Mouse (Mus musculus) neural tube, embryonic 14.5 days (tissue): ENCODE measurements at regions not wholly inside any gene's neighbourhood (a gene's known extent, or its start where the extent isn't known, plus 50 kb on each side); places are given as distances from the start of the nearest gene placed in this dataset.

Source experiments
- ATAC-seq: fragments of 200-750 bp; cut with Nextera tagmentation; 2 replicates; pipeline ENCODE4 v1.8.0; 2017; ENCODE audit warnings: low read depth, mild to moderate bottlenecking, moderate TSS enrichment, moderate library complexity
- H3K27ac ChIP-seq: fragments of 300-500 bp; sonication (generic); 2 replicates; pipeline ENCODE4 v1.5.1; 2014; ENCODE audit warnings: low read depth, mild to moderate bottlenecking, control low read depth, low read length, moderate library complexity, mixed read lengths
- H3K27me3 ChIP-seq: fragments of 300-500 bp; sonication (generic); 2 replicates; pipeline ENCODE4 v1.6.1; 2014; ENCODE audit warnings: low read length; ENCODE audit not compliant: control insufficient read depth, insufficient read depth
- H3K36me3 ChIP-seq: fragments of 300-500 bp; sonication (generic); 2 replicates; pipeline ENCODE4 v1.6.1; 2014; ENCODE audit warnings: low read length, mixed read lengths; ENCODE audit not compliant: control insufficient read depth, insufficient read depth
- H3K4me1 ChIP-seq: fragments of 300-500 bp; sonication (generic); 2 replicates; pipeline ENCODE4 v1.6.1; 2014; ENCODE audit warnings: low read length; ENCODE audit not compliant: control insufficient read depth, insufficient read depth
- H3K4me2 ChIP-seq: fragments of 300-500 bp; sonication (generic); 2 replicates; pipeline ENCODE4 v1.6.1; 2014; ENCODE audit warnings: mild to moderate bottlenecking, low read depth, low read length, control low read depth
- H3K4me3 ChIP-seq: fragments of 300-500 bp; sonication (generic); 2 replicates; pipeline ENCODE4 v1.5.1; 2014; ENCODE audit warnings: low read depth, low read length, control low read depth, mixed read lengths
- H3K9ac ChIP-seq: fragments of 300-500 bp; sonication (generic); replicated peaks from 2 replicates; pipeline ENCODE4 v1.6.1; 2014; ENCODE audit warnings: low read depth, mild to moderate bottlenecking, control low read depth, low read length, mixed read lengths
- H3K9me3 ChIP-seq: fragments of 300-500 bp; sonication (generic); 2 replicates; pipeline ENCODE4 v1.6.1; 2016; ENCODE audit warnings: low read length; ENCODE audit not compliant: control insufficient read depth
- WGBS: fragments of 180-500 bp; shearing (Covaris S2); extraction: QIAGEN DNeasy Blood & Tissue Kit; methylation state at CpG from one replicate; pipeline ENCODE4 v1.1.7; 2014; 5-methylcytosine and 5-hydroxymethylcytosine counted together

DNA sequence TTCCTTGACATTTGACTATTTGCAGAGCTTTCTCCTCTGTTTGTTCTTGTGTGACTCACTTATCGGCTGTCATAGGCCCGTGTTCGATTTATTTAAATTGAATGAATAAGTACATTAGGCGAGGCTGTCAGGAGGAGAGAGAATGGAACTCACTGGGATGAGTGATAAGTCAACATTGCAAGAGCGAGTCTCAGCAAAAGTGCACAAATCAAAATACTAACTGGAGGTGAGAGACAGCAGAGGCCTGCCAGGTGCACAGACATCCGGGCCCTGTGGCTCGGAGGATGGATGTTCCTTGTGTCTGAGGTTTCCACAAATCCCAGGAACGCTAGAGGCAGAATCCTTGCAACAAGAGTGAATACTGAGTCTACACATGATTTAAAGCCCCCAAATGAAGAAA is 410.6 kb downstream of the Gm45692 start:
- 65% methylated on average over 8 of the region's 8 CpGs for WGBS
- no peak overlapping the region for H3K9ac ChIP-seq
- no peaks in the 10 kb centered on the region for H3K9me3 ChIP-seq
- H3K4me2 ChIP-seq: no peak overlapping the region
- no peak overlapping the region for H3K27ac ChIP-seq
- H3K27me3 ChIP-seq: no peaks in the 10 kb centered on the region
- no peak overlapping the region for H3K4me3 ChIP-seq
- peaks cover 7% of the 10 kb centered on the region; the same call in 1 of the 2 replicates for H3K4me1 ChIP-seq
- no peak for ATAC-seq
- H3K36me3 ChIP-seq: no peaks in the 10 kb centered on the region

DNA sequence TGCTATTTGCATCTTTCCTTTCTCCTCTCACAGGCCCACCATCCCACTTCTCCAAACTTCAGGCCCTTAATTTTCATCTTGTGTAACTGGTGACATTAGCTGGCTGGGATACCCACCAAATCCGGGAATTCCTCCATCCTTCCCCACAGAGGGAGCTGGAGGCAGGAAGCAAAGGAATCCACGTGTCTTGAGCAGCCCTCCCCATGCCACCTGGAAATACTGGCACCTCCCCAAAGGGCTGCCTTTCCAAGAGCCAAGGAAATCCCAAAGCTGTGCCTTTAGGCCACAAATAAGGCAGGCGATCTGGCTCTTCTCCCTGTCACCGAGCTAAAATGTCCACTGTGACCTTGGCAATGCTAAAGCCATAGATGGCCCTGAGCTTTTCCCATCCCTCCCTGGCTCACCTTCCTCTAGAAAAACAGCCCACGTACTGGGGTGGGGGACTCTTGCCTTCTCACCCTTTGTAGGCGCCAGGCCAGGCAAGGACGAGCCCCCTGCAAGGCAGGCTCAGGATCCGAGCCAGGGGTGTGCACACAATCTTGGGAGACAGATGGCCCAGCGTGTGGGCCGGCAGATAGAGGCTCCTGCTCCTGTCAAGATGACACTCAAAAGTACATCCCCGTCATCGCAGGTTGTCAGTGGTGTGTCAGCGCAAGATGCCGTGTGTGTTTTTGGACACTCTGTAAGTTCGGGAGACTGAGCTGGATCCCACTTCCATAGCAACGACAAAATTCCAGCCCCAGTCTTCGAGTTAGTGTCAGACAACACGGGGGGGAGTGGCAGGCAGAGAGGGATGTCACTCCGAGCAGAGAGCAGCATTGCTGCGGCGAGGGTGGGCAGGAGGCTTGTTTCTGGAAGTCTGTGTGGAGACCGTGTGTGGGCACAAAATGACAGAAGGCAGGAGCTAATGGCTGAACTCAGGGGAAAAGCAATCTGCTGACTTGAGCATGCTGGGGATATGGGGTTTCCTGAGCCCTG is 414.4 kb downstream of the Gm45692 start:
- no peak overlapping the region for H3K4me3 ChIP-seq
- H3K27ac ChIP-seq: no peak overlapping the region
- H3K9me3 ChIP-seq: no peaks in the 10 kb centered on the region
- no peak overlapping the region for H3K4me2 ChIP-seq
- WGBS: 74% methylated on average over 22 of the region's 22 CpGs
- ATAC-seq: no peak
- H3K36me3 ChIP-seq: no peaks in the 10 kb centered on the region
- no peak overlapping the region for H3K9ac ChIP-seq
- H3K4me1 ChIP-seq: no peaks in the 10 kb centered on the region
- no peaks in the 10 kb centered on the region for H3K27me3 ChIP-seq

DNA sequence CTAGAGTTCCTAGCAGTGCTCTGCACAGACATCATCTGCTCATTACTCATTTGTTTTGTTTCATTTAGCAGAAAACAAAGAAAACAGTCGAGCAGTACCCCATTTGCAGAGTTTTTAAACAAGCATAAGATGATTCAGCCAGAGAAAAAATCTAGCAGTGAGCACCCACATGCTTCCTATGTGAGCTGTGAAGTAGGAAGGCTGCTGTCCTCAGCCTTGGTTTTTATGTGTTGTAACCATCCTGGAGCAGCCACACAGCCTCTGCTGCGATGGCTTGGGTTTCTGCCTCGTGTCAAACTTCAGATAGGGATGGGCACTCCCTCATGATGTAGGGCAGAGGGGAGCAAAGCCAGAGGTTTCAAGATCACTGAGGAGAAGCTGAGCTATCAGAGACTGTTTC is 416.5 kb downstream of the Gm45692 start:
- no peaks in the 10 kb centered on the region for H3K27me3 ChIP-seq
- 71% methylated on average over 3 of the region's 3 CpGs for WGBS
- H3K4me1 ChIP-seq: no peaks in the 10 kb centered on the region
- H3K9me3 ChIP-seq: no peaks in the 10 kb centered on the region
- no peak overlapping the region for H3K4me3 ChIP-seq
- no peak overlapping the region for H3K4me2 ChIP-seq
- no peak overlapping the region for H3K9ac ChIP-seq
- ATAC-seq: no peak
- no peaks in the 10 kb centered on the region for H3K36me3 ChIP-seq
- H3K27ac ChIP-seq: no peak overlapping the region

DNA sequence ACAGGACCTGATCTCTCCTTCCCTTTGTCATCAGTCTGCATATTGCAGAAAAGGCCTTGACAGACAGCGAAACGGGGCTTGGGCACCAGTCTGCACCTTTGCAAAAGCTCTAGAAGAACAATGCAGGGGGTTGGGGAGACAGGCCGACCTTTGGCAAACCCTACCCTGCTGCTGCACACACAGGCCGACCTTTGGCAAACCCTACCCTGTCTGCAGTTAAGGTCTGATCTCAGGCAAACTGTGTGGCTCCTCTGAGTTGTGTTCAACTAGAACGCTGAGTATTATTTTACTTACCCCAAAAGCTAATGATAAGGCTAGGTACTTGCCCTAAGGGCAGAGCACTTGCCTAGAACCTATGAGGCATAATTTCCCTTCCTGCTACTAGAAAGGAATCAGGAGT is 423.4 kb upstream of the Zfp703 start:
- no peak for ATAC-seq
- WGBS: 87% methylated on average over 5 of the region's 5 CpGs
- H3K4me1 ChIP-seq: no peaks in the 10 kb centered on the region

DNA sequence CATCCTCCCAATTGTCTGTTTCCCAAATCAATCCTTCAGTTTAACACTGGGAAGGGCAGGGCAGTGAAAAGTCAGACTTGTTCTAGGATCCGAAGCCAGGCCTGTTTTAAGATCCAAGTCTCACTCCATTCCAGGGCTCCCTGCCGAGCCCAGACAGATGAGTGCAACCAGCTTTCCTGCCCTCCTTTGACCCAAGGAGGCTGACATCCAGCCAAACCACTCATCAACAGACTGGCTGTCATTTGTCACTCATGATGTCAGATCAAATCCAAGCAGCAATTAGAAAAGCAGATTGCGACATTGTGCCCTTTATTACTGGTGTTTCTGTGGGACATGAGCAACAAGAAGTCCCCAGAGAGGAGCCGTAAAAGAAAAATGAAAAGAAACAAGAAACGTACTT is 417.9 kb upstream of the Zfp703 start:
- 57% methylated on average over 5 of the region's 5 CpGs for WGBS
- no peak for ATAC-seq
- no peaks in the 10 kb centered on the region for H3K9me3 ChIP-seq
- H3K4me2 ChIP-seq: no peak overlapping the region
- no peak overlapping the region for H3K4me3 ChIP-seq
- no peaks in the 10 kb centered on the region for H3K4me1 ChIP-seq
- H3K27me3 ChIP-seq: no peaks in the 10 kb centered on the region
- no peaks in the 10 kb centered on the region for H3K36me3 ChIP-seq
- no peak overlapping the region for H3K27ac ChIP-seq
- H3K9ac ChIP-seq: no peak overlapping the region

More for the DNA sequence above, 423.4 kb upstream of the Zfp703 start:
- H3K4me2 ChIP-seq: no peak overlapping the region
- no peaks in the 10 kb centered on the region for H3K9me3 ChIP-seq
- H3K36me3 ChIP-seq: no peaks in the 10 kb centered on the region
- H3K9ac ChIP-seq: no peak overlapping the region
- no peaks in the 10 kb centered on the region for H3K27me3 ChIP-seq
- no peak overlapping the region for H3K27ac ChIP-seq
- no peak overlapping the region for H3K4me3 ChIP-seq

DNA sequence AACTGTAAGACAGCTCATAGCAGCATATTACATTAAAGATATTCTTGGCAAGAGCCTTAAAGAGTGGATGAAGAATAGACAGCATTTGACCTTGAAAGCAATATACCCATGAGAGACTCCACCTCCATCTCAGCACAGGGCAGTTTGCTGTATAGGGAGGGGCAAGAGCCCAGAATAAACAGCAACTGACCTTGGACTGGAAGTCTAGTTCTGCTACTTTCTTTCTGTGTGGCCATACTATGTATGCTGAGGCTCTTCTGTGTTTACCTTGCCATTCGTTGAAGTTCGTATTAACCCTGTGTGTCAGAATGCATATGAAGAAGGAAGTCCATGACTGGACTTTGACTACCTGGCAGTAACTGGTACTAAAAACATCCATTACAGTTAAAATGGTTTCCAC is 414.0 kb upstream of the Zfp703 start:
- WGBS: 87% methylated on average over 2 of the region's 2 CpGs
- no peak overlapping the region for H3K4me3 ChIP-seq
- H3K9ac ChIP-seq: no peak overlapping the region
- no peak overlapping the region for H3K27ac ChIP-seq
- no peak overlapping the region for H3K4me2 ChIP-seq
- H3K9me3 ChIP-seq: no peaks in the 10 kb centered on the region
- no peaks in the 10 kb centered on the region for H3K27me3 ChIP-seq
- no peak for ATAC-seq
- 0 out of 2 replicates have a peak, but pooled peaks cover 2% of the 10 kb centered on the region for H3K4me1 ChIP-seq
- H3K36me3 ChIP-seq: no peaks in the 10 kb centered on the region

DNA sequence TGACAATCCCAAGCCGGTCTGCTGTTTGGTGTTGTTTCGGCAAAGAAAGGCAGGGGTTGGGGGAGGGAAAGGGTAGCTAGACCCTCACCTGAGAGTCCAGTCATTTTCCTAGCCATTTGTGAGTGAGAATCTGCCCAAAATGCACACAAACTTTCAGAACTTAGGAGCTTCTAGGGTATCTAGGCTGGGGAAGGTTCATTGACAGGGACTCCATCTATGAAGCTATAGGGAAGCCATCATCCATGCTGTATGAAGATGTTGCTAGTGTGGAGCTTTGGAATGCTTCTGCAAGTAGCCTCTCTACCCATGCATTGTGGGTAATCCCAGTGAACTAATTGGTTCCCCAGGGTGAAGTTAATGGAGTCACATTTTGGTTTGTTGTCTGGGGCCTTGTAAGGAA is 412.9 kb upstream of the Zfp703 start:
- 95% methylated on average over 2 of the region's 2 CpGs for WGBS
- H3K9me3 ChIP-seq: no peaks in the 10 kb centered on the region
- H3K27me3 ChIP-seq: no peaks in the 10 kb centered on the region
- H3K4me3 ChIP-seq: no peak overlapping the region
- H3K4me2 ChIP-seq: no peak overlapping the region
- H3K9ac ChIP-seq: no peak overlapping the region
- no peak overlapping the region for H3K27ac ChIP-seq
- H3K4me1 ChIP-seq: 0 out of 2 replicates have a peak, but pooled peaks cover 3% of the 10 kb centered on the region
- no peaks in the 10 kb centered on the region for H3K36me3 ChIP-seq
- no peak for ATAC-seq

DNA sequence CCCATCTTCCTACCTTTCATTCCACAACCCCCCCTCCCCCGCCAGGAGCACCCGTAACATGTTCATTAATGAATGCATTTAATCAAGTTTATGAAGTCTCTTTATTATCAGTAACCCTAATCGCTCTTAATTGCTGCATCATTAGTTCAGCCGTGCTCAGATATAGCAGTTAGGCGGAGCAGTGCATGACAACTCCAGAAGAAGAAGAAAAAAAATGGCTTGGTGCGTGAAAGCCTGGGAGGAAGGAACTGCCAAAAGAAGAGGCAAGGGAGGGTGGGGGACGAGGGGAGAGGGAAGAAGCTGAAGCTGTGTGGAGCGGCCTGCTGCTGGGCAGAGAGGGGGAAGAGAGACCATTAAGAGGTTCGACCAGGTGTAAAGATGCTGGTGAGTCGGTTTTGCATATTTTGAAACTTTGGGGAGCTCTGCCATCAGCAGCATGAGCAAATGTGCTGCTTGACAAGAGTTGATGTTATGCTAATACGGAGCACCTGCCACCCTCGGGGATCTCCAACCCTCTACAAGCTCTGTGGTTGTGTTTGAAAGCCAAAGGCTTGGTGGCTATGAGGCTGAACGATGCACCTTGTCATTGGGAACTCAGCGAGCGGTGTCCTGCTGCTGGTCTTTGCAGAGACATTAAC is 408.6 kb upstream of the Zfp703 start:
- H3K27ac ChIP-seq: no peak overlapping the region
- no peak for ATAC-seq
- H3K4me3 ChIP-seq: no peak overlapping the region
- no peaks in the 10 kb centered on the region for H3K27me3 ChIP-seq
- 0 out of 2 replicates have a peak, but pooled peaks cover 3% of the 10 kb centered on the region for H3K4me1 ChIP-seq
- 60% methylated on average over 15 of the region's 15 CpGs for whole genome bisulfite sequencing
- H3K36me3 ChIP-seq: no peaks in the 10 kb centered on the region
- no peak overlapping the region for H3K4me2 ChIP-seq
- no peaks in the 10 kb centered on the region for H3K9me3 ChIP-seq
- H3K9ac ChIP-seq: no peak overlapping the region

DNA sequence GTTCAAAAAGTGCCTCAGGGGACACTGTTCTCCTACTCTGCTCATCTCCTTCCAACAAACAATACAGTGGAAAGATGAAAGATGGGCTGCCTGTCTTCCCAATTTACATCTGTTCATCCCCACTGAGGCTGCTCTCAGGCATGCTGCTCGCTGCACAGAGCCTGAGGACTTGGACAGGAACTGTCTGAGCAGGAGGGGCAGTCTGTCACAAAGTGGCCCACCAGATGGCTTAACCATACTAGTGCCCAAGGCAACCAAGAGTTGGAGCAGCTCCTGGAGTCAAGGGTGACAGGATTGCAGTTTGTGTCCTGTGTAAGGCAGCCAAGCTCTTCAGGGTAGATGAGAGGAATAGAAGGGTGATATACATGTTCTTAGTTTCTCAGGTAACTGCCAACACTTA is 388.3 kb upstream of the Zfp703 start:
- Histone ChIP-seq H3K9me3 (no peaks in the 10 kb centered on the region), H3K4me2 (no peak overlapping the region), H3K4me3 (no peak overlapping the region), H3K36me3 (no peaks in the 10 kb centered on the region), H3K27me3 (no peaks in the 10 kb centered on the region), H3K27ac (no peak overlapping the region), H3K4me1 (peaks cover 4% of the 10 kb centered on the region), H3K9ac (no peak overlapping the region)
- no peak for ATAC-seq
- WGBS: 50% methylated on average over 1 of the region's 1 CpGs
